Mouse (Mus musculus) embryonic fibroblast, embryonic 13.5 days (primary cell): ENCODE measurements at regions not wholly inside any gene's neighbourhood (a gene's known extent, or its start where the extent isn't known, plus 50 kb on each side); places are given as distances from the start of the nearest gene placed in this dataset.

ENCODE experiments used
- CTCF ChIP-seq: IDR thresholded peaks from 2 replicates; pipeline ENCODE4 v1.5.1; 2011; ENCODE audit warnings: mild to moderate bottlenecking, control low read depth, low read length, moderate library complexity, borderline replicate concordance; ENCODE audit not compliant: insufficient read depth
- POLR2A ChIP-seq: IDR thresholded peaks from 2 replicates; pipeline ENCODE4 v1.6.1; 2011; ENCODE audit warnings: low read depth, mild to moderate bottlenecking, control low read depth, low read length, moderate library complexity

DNA sequence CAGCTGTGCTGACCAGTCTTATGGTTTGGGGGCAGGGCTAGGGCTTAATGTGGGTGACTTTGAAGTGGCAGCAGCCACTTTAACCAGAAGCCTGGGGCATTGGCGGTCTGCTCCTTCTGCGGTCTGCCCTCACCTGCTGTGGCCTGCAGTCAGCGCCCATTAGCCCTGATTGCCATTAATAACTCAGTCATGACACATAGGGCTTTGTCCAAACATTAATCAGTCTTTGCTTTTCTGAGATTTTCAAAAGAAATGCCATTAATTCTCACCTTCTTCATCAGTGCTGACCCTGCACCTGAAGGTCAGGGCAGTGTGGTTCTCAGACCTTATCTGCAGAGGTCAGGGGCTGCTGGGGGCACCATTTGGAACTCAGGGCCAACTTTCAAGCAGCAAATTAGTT is 72.6 kb upstream of the Adcy1 start:
- TF ChIP-seq CTCF, result no peak
- TF ChIP-seq POLR2A, result no peak
